Mouse (Mus musculus) intestine, embryonic 16.5 days (tissue): Measurements from ENCODE around the gene Spg7. TPM values are rescaled to one million over a fixed set of nuclear protein-coding genes. Genes with fewer than 3 reads are reported as not detected.
"Not testable (repeated sequence)": the region's sequence is repeated elsewhere in the genome, so short reads cannot be mapped to it uniquely, and the experiment has no call there.

ENCODE experiments used
- ATAC-seq: fragments of 200-750 bp; cut with Nextera tagmentation; 2 replicates; pipeline ENCODE4 v1.8.0; 2017; ENCODE audit warnings: moderate TSS enrichment, moderate library complexity
- H3K27ac ChIP-seq: fragments of 300-500 bp; sonication (generic); 2 replicates; pipeline ENCODE4 v1.5.1; 2014; ENCODE audit warnings: mild to moderate bottlenecking, low read length
- H3K27me3 ChIP-seq: fragments of 300-500 bp; sonication (generic); replicated peaks from 2 replicates; pipeline ENCODE4 v1.6.1; 2014; ENCODE audit warnings: low read length, control low read depth, mixed read lengths; ENCODE audit not compliant: control insufficient read depth, insufficient read depth
- H3K36me3 ChIP-seq: fragments of 300-500 bp; sonication (generic); 2 replicates; pipeline ENCODE4 v1.6.1; 2014; ENCODE audit warnings: low read length, control low read depth; ENCODE audit not compliant: control insufficient read depth, insufficient read depth
- H3K4me1 ChIP-seq: fragments of 300-500 bp; sonication (generic); 2 replicates; pipeline ENCODE4 v1.6.1; 2014; ENCODE audit warnings: low read length, control low read depth, mixed read lengths; ENCODE audit not compliant: control insufficient read depth, insufficient read depth
- H3K4me2 ChIP-seq: fragments of 300-500 bp; sonication (generic); 2 replicates; pipeline ENCODE4 v1.6.1; 2014; ENCODE audit warnings: low read depth, low read length, control low read depth
- H3K4me3 ChIP-seq: fragments of 300-500 bp; sonication (generic); 2 replicates; pipeline ENCODE4 v1.5.1; 2014; ENCODE audit warnings: mild to moderate bottlenecking, low read length
- H3K9ac ChIP-seq: fragments of 300-500 bp; sonication (generic); 2 replicates; pipeline ENCODE4 v1.6.1; 2014; ENCODE audit warnings: low read depth, low read length
- H3K9me3 ChIP-seq: fragments of 300-500 bp; sonication (generic); 2 replicates; pipeline ENCODE4 v1.6.1; 2016; ENCODE audit warnings: low read length, control low read depth; ENCODE audit not compliant: control insufficient read depth
- WGBS: fragments of 180-500 bp; shearing (Covaris S2); extraction: QIAGEN DNeasy Blood & Tissue Kit; methylation state at CpG from one replicate; pipeline ENCODE4 v1.1.7; 2014; 5-methylcytosine and 5-hydroxymethylcytosine counted together
- polyA plus RNA-seq: library from polyadenylated mRNA; unstranded; fragments of >200 nt; fragmentation: Nextera tagmentation; extraction: Ambion mirVana; gene quantifications from 2 replicates; pipeline ENCODE4 v1.2.1, GENCODE M21; 2015

Spg7 gene
- polyA plus RNA-seq, 1 experiment from 2014 or later = 54.4 TPM

- Histone ChIP-seq H3K4me3 (peak overlapping the region; percentile 81), H3K4me1 (peaks cover 14% of the 10 kb centered on the region), H3K27ac (peak overlapping the region; percentile 91), H3K36me3 (peaks cover 12% of the 10 kb centered on the region), H3K4me2 (peak overlapping the region; percentile 79), H3K9ac (peak overlapping the region; percentile 95)
- under 1% methylated on average over 26 of the region's 26 CpGs for WGBS
- not testable (repeated sequence) for H3K9me3 ChIP-seq, H3K27me3 ChIP-seq
- ATAC-seq = 0 out of 2 replicates have a peak, but pooled peaks have one; percentile 2
Observed at GRCm38 (mm10) chr8:123102855-123103254, 40.1 kb downstream of the Spg7 start.

- Histone ChIP-seq H3K27ac (peak overlapping the region; percentile 91), H3K4me1 (peaks cover 14% of the 10 kb centered on the region), H3K4me2 (peak overlapping the region; percentile 79), H3K4me3 (peak overlapping the region; percentile 81), H3K36me3 (peaks cover 12% of the 10 kb centered on the region), H3K9me3 (no peaks in the 10 kb centered on the region), H3K27me3 (no peaks in the 10 kb centered on the region), H3K9ac (peak overlapping the region; percentile 95)
- no peak for ATAC-seq
- WGBS = 14% methylated on average over 14 of the region's 15 CpGs
Observed at GRCm38 (mm10) chr8:123103285-123103684, 40.5 kb downstream of the Spg7 start.

- no peak for ATAC-seq
- H3K27me3 ChIP-seq = no peaks in the 10 kb centered on the region
- H3K4me2 ChIP-seq = peak overlapping the region; percentile 79
- 74% methylated on average over 6 of the region's 6 CpGs for WGBS
- H3K4me3 ChIP-seq = peak overlapping the region; percentile 81
- H3K4me1 ChIP-seq = peaks cover 14% of the 10 kb centered on the region
- H3K9ac ChIP-seq = peak overlapping the region; percentile 95
- H3K27ac ChIP-seq = no peak overlapping the region
- H3K36me3 ChIP-seq = peaks cover 12% of the 10 kb centered on the region
- no peaks in the 10 kb centered on the region for H3K9me3 ChIP-seq
Observed at GRCm38 (mm10) chr8:123104046-123104767, 41.5 kb downstream of the Spg7 start.

- no peak for ATAC-seq
- H3K4me1 ChIP-seq = peaks cover 14% of the 10 kb centered on the region
- WGBS = 70% methylated on average over 5 of the region's 5 CpGs
- H3K27ac ChIP-seq = no peak overlapping the region
- H3K27me3 ChIP-seq = no peaks in the 10 kb centered on the region
- H3K9ac ChIP-seq = no peak overlapping the region
- no peak overlapping the region for H3K4me3 ChIP-seq
- H3K4me2 ChIP-seq = no peak overlapping the region
- no peaks in the 10 kb centered on the region for H3K9me3 ChIP-seq
- peaks cover 12% of the 10 kb centered on the region for H3K36me3 ChIP-seq
Observed at GRCm38 (mm10) chr8:123105553-123106326, 43.0 kb downstream of the Spg7 start.

- H3K36me3 ChIP-seq = peaks cover 12% of the 10 kb centered on the region
- no peak for ATAC-seq
- 55% methylated on average over 2 of the region's 2 CpGs for WGBS
- H3K4me1 ChIP-seq = peaks cover 14% of the 10 kb centered on the region
- no peaks in the 10 kb centered on the region for H3K9me3 ChIP-seq
- no peaks in the 10 kb centered on the region for H3K27me3 ChIP-seq
- no peak overlapping the region for H3K4me2 ChIP-seq
- no peak overlapping the region for H3K9ac ChIP-seq
- no peak overlapping the region for H3K4me3 ChIP-seq
- H3K27ac ChIP-seq = no peak overlapping the region
Observed at GRCm38 (mm10) chr8:123106531-123106930, 43.8 kb downstream of the Spg7 start.

GRCm38 (mm10) chr8:123108010-123108409, 45.3 kb downstream of the Spg7 start:
- no peaks in the 10 kb centered on the region for H3K9me3 ChIP-seq
- H3K9ac ChIP-seq = no peak overlapping the region
- H3K4me2 ChIP-seq = no peak overlapping the region
- no peak for ATAC-seq
- H3K4me1 ChIP-seq = peaks cover 14% of the 10 kb centered on the region
- 67% methylated on average over 1 of the region's 1 CpGs for whole genome bisulfite sequencing
- no peak overlapping the region for H3K4me3 ChIP-seq
- H3K27me3 ChIP-seq = no peaks in the 10 kb centered on the region
- no peak overlapping the region for H3K27ac ChIP-seq
- H3K36me3 ChIP-seq = peaks cover 12% of the 10 kb centered on the region

- WGBS = 82% methylated on average over 5 of the region's 5 CpGs
- no peaks in the 10 kb centered on the region for H3K9me3 ChIP-seq
Observed at GRCm38 (mm10) chr8:123108953-123109352, 46.2 kb downstream of the Spg7 start.

GRCm38 (mm10) chr8:123110649-123111048, 47.9 kb downstream of the Spg7 start:
- peak; percentile 68 for ATAC-seq
- H3K9me3 ChIP-seq = no peaks in the 10 kb centered on the region
- no peak overlapping the region for H3K27ac ChIP-seq
- no peaks in the 10 kb centered on the region for H3K4me1 ChIP-seq
- 0 out of 2 replicates have a peak, but pooled peaks cover under 1% of the 10 kb centered on the region for H3K36me3 ChIP-seq
- no peak overlapping the region for H3K4me2 ChIP-seq
- WGBS = 13% methylated on average over 4 of the region's 4 CpGs
- no peaks in the 10 kb centered on the region for H3K27me3 ChIP-seq
- no peak overlapping the region for H3K4me3 ChIP-seq
- no peak overlapping the region for H3K9ac ChIP-seq

More at GRCm38 (mm10) chr8:123108953-123109352, 46.2 kb downstream of the Spg7 start:
- H3K4me3 ChIP-seq = no peak overlapping the region
- peaks cover 10% of the 10 kb centered on the region for H3K36me3 ChIP-seq
- no peaks in the 10 kb centered on the region for H3K27me3 ChIP-seq
- H3K9ac ChIP-seq = no peak overlapping the region
- ATAC-seq = no peak
- no peak overlapping the region for H3K27ac ChIP-seq
- no peak overlapping the region for H3K4me2 ChIP-seq
- peaks cover 6% of the 10 kb centered on the region for H3K4me1 ChIP-seq

GRCm38 (mm10) chr8:123112892-123113291, 50.1 kb downstream of the Spg7 start:
- Histone ChIP-seq H3K9me3 (no peaks in the 10 kb centered on the region), H3K36me3 (no peaks in the 10 kb centered on the region), H3K4me3 (no peak overlapping the region), H3K27ac (no peak overlapping the region), H3K4me2 (no peak overlapping the region), H3K27me3 (peaks cover 18% of the 10 kb centered on the region), H3K9ac (no peak overlapping the region), H3K4me1 (peaks cover 15% of the 10 kb centered on the region)
- WGBS = 78% methylated on average over 9 of the region's 9 CpGs
- ATAC-seq = no peak
